Mouse (Mus musculus) heart, postnatal 14 days (tissue): ENCODE measurements around the gene Coa5. TPM values are rescaled to one million over a fixed set of nuclear protein-coding genes. Genes with fewer than 3 reads are reported as not detected.

ENCODE experiments used
- DNase-seq, 2 experiments: peaks; one replicate each; pipeline ENCODE4 v3.0.0; 2021 to 2022
- intact Hi-C: fragments of 180-260 bp; cut with DNase I; formaldehyde crosslinking; loops from one replicate; pipeline ENCODE4 v1.15.1; 2025
- total RNA-seq, 2 experiments: library from RNA; stranded (reverse); gene quantifications; 2 replicates each; pipeline ENCODE4 v1.2.3; 2021

Coa5 gene
- total RNA-seq, 2 experiments from 2014 or later = 86.9 to 98.1 TPM

- intact Hi-C loops = loop anchor here (10.0 kb wide), 1 partner anchor 422 kb away; the partner anchor contains the start of gene Tsga10
- DNase-seq = no peak
Observed at GRCm38 (mm10) chr1:37442848-37443835, 13.2 kb upstream of the Coa5 start.

GRCm38 (mm10) chr1:37436419-37436818, 6.5 kb upstream of the Coa5 start:
- no peak for DNase-seq
- intact Hi-C loops = no loop called here

GRCm38 (mm10) chr1:37430297-37430840, 466 bp upstream of the Coa5 start:
- intact Hi-C loops = no loop called here
- DNase-seq = no peak

- peak in 1 of 2 experiments; percentile 14 for DNase-seq
- intact Hi-C loops = no loop called here
Observed at GRCm38 (mm10) chr1:37428911-37429310, 992 bp downstream of the Coa5 start.

GRCm38 (mm10) chr1:37427144-37427875, 2.6 kb downstream of the Coa5 start:
- intact Hi-C loops = no loop called here
- no peak for DNase-seq

GRCm38 (mm10) chr1:37419420-37419819, 10.5 kb downstream of the Coa5 start:
- intact Hi-C loops = no loop called here
- peak; percentile 50 to 75 for DNase-seq

GRCm38 (mm10) chr1:37415394-37415793, 14.5 kb downstream of the Coa5 start:
- DNase-seq = no peak
- intact Hi-C loops = no loop called here

GRCm38 (mm10) chr1:37409647-37410046, 20.3 kb downstream of the Coa5 start:
- intact Hi-C loops = loop anchor here (10.0 kb wide), 1 partner anchor 625 kb away; no protein-coding TSS in a partner anchor
- no peak for DNase-seq

- intact Hi-C loops = loop anchor here (10.0 kb wide), 1 partner anchor 624 kb away; no protein-coding TSS in a partner anchor
- DNase-seq = no peak
Observed at GRCm38 (mm10) chr1:37408678-37409077, 21.2 kb downstream of the Coa5 start.

- intact Hi-C loops = loop anchor here (10.0 kb wide), 1 partner anchor 623 kb away; no protein-coding TSS in a partner anchor
- no peak for DNase-seq
Observed at GRCm38 (mm10) chr1:37408059-37408458, 21.8 kb downstream of the Coa5 start.

GRCm38 (mm10) chr1:37407228-37407627, 22.7 kb downstream of the Coa5 start:
- no peak for DNase-seq
- intact Hi-C loops = loop anchor here (10.0 kb wide), 1 partner anchor 622 kb away; no protein-coding TSS in a partner anchor

- no peak for DNase-seq
- intact Hi-C loops = loop anchor here (10.0 kb wide), 1 partner anchor 620 kb away; no protein-coding TSS in a partner anchor
Observed at GRCm38 (mm10) chr1:37405137-37405536, 24.8 kb downstream of the Coa5 start.

GRCm38 (mm10) chr1:37401687-37402086, 28.2 kb downstream of the Coa5 start:
- intact Hi-C loops = loop anchor here (1.0 to 10.0 kb wide), 2 partner anchors 129 to 617 kb away; no protein-coding TSS in a partner anchor
- DNase-seq = peak; percentile 58 to 75

GRCm38 (mm10) chr1:37399734-37400133, 30.2 kb downstream of the Coa5 start:
- DNase-seq = no peak
- intact Hi-C loops = loop anchor here (10.0 kb wide), 1 partner anchor 615 kb away; no protein-coding TSS in a partner anchor

- peak in 1 of 2 experiments; percentile 35 for DNase-seq
Observed at GRCm38 (mm10) chr1:37398961-37399360, 30.9 kb downstream of the Coa5 start.

GRCm38 (mm10) chr1:37396481-37396880, 33.4 kb downstream of the Coa5 start:
- intact Hi-C loops = no loop called here
- DNase-seq = no peak

More at GRCm38 (mm10) chr1:37398961-37399360, 30.9 kb downstream of the Coa5 start:
- intact Hi-C loops = no loop called here

GRCm38 (mm10) chr1:37393174-37393573, 36.7 kb downstream of the Coa5 start:
- intact Hi-C loops = no loop called here
- DNase-seq = no peak

GRCm38 (mm10) chr1:37386448-37386971, 43.4 kb downstream of the Coa5 start:
- intact Hi-C loops = no loop called here
- peak in 1 of 2 experiments; percentile 14 for DNase-seq

GRCm38 (mm10) chr1:37384304-37384703, 45.6 kb downstream of the Coa5 start:
- intact Hi-C loops = no loop called here
- no peak for DNase-seq

- DNase-seq = no peak
- intact Hi-C loops = no loop called here
Observed at GRCm38 (mm10) chr1:37380913-37381312, 49.0 kb downstream of the Coa5 start.
